Mouse (Mus musculus) heart, postnatal 25 days (tissue): ENCODE data around the gene Mansc1. TPM values are rescaled to one million over a fixed set of nuclear protein-coding genes. Genes with fewer than 3 reads are reported as not detected.

Experiments used
- DNase-seq: peaks from one replicate; pipeline ENCODE4 v3.0.0; 2022; ENCODE audit warnings: low spot score
- intact Hi-C: fragments of 180-260 bp; cut with DNase I; formaldehyde crosslinking; loops from one replicate; pipeline ENCODE4 v1.15.1; 2025
- total RNA-seq, 2 experiments: library from RNA; stranded (reverse); gene quantifications; 2 replicates each; pipeline ENCODE4 v1.2.3; 2021

The Mansc1 gene
- total RNA-seq, 2 experiments from 2014 or later, result 5.5 TPM

- intact Hi-C loops, result loop anchor here (2.0 to 5.0 kb wide), 4 partner anchors 33 to 138 kb away; no protein-coding TSS in a partner anchor
- DNase-seq, result no peak
Observed at GRCm38 (mm10) chr6:134565606-134566247, 66.6 kb downstream of the Mansc1 start.

DNA sequence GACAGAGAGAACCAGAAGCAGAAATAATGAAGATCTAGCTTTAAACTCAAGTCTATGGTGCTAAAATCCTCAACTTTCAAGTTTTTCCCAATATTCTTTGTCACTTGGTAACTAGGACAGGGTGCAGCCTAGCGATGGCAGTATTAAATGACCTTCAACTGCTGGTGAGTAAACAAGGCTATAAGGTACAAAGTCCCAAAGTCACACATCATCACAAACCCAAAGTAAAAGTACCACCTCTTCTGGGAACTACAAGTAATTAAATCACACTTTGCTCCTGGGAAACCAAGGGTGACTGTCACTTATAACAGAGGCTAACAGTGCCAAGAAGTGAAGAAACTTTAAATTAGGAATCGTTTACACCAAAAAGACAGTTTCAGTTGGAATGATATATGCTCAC is 67.7 kb downstream of the Mansc1 start:
- no peak for DNase-seq
- intact Hi-C loops, result loop anchor here (5.0 kb wide), 1 partner anchor 52 kb away; no protein-coding TSS in a partner anchor

DNA sequence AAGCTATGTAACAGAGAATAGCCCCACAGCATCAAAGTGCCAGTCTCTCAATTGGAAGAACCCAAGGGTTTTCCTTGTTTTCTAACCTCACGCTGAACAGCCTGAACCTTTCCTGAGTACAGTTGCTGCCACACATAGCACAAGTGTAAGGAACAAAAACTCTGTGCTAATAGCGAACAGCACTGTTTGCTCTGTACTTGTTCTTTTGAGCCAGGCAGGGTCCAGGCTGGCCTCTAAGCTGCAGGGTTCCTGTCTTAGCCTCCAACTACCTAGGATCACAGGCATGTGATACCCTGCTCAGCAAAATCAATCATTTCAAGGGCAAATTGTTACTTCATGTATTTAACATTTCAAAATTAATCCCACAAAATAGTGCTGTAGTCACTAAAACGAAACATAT is 72.7 kb downstream of the Mansc1 start:
- DNase-seq, result no peak
- intact Hi-C loops, result loop anchor here (5.0 kb wide), 1 partner anchor 47 kb away; no protein-coding TSS in a partner anchor

Other genes starting within 250 kb of the Mansc1 start
- not detected for gene Bcl2l14, start 236.2 kb downstream of the Mansc1 start, total RNA-seq
- 10 to 100 TPM; 55.3 to 59.1 TPM for gene Lrp6, start 65.5 kb downstream of the Mansc1 start, total RNA-seq
- gene Borcs5, start 7.0 kb upstream of the Mansc1 start, total RNA-seq, result 10 to 100 TPM in 1 of 2 experiments, 1 to 10 TPM in 1; 9.1 to 10.3 TPM
- gene Dusp16, start 160.1 kb upstream of the Mansc1 start, total RNA-seq, result 10 to 100 TPM; 22.8 TPM
- 10 to 100 TPM; 11.5 to 12.1 TPM for gene Crebl2, start 197.7 kb upstream of the Mansc1 start, total RNA-seq